Mouse (Mus musculus) spleen, postnatal 14 days (tissue): Measurements from ENCODE around the gene Ttll11.
A peak's percentile ranks its signal among the peaks of the same experiment; 100 is the strongest.

Experiments
- DNase-seq, 2 experiments: peaks; one replicate each; pipeline ENCODE4 v3.0.0; 2021 to 2022; ENCODE audit warnings: low spot score in 2 of 2

The Ttll11 gene

DNA sequence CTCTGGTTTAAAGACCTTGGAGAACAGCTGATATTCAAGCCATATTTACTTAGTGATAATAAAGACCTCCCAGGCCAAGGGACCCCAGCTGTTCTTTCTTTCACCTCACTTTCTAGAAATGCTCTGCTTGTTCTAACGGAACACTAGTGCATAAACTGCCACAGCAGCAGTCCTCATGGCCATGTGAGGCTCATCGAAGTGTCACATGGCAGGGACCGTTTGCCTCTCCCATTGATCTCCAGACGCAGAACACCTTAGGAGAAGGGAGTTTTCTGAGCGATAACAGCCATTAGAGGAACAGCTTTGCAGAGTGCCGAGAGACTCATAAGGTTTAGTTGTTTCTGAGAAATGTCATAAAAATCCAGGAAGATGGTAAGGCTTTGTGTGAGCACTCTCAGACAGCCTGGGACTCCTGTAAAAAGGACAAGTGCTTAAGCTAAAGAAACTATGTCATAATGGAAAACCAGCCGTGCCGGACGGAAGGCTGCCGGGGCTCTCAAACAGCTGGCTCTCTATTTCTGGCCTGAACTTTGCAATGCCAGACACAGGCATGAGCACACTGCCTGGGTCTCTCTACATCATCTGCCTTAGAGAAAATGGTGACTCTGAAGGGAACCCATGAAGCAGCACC lies 13.7 kb downstream of the Ttll11 start:
- no peak for DNase-seq

GRCm38 (mm10) chr2:35963280-35963679 lies 16.4 kb downstream of the Ttll11 start:
- DNase-seq, result no peak

GRCm38 (mm10) chr2:35961593-35962127 lies 18.1 kb downstream of the Ttll11 start:
- no peak for DNase-seq

DNA sequence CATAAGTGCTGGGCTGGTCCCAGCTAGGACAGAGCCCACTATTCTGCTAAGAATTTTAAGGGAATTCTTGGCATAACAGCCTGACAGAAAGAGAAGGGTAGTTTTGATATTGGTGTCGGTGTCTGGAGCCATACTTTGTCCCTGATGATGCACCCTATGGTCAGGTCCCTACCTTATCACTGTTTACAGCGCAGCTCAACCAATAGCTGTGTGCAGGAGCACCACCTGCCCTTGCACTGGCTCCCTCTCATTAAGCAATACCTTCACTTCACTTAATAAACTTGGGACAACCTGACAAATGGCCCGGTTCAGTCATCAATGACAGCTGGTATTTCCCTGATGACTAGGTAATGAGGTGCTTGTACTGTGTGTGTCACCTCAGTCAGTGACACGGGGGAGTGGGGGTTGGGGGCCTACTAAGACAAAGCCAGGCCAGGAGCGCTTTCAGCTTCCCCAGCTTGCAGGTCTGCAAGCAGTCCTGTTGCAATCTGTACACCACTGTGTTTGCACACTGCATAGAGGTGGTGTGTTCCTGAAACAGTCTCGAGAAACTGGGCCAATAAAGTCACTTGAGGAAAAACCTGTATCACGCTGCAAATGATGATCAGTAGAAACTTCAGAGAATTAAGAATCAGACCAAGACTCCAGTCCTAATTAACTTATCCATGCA lies 22.1 kb downstream of the Ttll11 start:
- no peak for DNase-seq

DNA sequence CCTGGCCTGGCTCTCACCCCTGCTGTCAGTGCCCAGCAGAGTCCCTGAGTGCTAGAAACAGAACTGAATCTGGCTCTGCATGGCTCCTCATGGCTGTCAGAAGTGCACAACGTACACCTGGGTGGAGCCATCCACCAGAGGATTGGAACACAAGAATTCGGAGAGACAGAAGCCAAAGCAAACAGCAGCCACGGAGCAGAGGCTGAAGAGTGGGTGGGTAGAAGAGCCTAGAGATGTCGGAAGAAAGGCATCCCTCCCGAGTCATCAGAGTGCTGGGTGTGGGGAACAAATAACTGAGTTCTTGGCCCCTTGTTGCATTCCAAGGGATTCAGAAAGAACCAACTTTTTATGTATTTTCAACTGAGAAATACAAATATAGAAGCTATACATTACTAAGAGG lies 24.5 kb downstream of the Ttll11 start:
- DNase-seq, result no peak

DNA sequence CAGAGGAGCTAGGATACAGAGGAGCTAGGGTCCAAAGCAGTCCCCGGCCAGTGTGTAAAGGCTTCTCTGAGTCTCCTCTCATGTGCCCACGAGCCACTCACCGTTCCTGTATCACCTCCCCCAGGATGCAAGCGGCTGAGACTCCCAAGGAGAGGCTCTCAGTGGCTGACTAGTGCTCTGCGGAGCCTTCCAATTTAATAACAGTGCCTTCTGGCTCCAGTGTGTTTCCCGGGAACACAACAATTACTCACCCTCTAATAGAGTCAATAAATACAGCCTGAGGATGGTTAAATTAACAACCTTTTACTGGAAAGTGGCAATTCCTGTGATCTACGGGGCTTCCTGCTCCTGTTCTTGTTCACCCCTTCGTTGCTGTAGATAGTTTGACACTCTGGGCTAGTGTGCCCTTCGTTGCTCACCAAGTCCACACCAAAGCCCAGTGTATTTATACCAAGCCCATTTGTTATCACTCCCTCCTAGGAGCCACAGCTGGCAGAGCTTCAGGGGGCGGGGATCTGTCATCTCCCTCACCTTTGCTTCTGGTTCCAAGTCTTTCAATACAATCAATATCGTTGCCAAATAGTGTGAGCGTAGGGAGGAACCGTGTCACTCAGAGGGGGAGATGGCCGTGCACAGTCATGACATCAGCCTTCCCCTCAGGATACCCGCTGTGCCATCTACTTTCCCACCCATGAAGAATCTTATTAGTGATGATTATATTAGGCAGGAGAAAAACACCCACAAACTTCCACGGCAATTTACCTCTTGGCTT lies 27.3 kb downstream of the Ttll11 start:
- DNase-seq, result no peak

DNA sequence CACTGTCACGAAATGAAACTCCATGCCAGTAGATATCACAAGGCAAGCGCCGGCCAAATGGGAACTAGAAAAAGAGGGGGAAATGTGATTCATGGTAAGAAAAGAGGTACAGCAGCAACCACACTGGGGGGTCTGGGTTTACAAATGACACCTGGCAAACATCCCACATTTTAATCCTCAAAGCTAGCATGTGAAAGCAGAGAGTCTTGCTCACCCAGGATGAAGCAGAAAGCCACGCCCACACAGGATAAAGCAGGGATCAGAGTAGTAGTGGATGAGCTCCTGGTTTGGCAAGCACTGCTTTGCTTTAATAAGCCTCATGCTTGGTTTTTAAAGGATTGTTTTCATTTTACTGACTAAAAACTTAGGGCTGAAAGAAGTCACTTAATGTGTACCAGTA lies 34.8 kb downstream of the Ttll11 start:
- no peak for DNase-seq

- DNase-seq, result no peak
Observed at GRCm38 (mm10) chr2:35942960-35943359, 36.8 kb downstream of the Ttll11 start.

DNA sequence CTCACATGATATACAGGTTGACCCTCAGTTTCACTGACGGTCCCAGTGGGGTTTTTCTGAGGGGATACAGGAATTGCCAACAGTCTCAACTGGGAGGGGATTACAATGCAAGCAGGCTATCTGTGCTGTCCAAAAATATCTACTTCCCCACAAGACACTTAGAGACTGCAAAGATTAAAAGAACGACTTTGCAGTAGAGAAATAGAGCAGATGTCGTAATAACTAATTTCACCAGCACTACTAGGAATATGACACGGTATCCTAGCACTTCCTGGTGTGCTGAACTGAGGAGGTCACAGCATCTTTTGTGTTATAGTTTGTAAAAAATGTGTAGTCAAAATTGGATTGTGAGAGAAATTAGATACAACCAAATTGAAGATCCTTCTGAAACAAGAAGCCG lies 44.7 kb downstream of the Ttll11 start:
- DNase-seq, result no peak

DNA sequence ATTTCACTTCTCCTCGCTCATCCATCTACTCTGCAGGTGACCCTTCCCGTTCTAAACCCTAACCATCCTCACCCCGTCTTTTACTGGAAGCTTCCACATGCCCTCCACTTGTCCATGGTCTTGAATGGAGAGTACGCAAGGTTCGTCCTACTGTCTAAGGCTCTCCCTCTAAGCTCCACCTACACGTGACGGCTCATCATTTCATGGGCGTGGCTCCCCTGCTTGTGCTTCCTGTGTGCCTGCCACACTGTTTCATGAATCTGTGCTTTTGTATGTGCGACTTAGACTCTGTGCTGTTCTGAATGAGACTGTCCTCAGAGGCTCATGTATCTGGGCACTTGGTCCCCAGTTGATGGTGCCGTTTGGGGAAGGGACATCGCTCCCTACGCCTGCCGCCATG lies 46.6 kb downstream of the Ttll11 start:
- no peak for DNase-seq

- no peak for DNase-seq
Observed at GRCm38 (mm10) chr2:35931619-35932018, 48.1 kb downstream of the Ttll11 start.

GRCm38 (mm10) chr2:35930498-35931149 lies 49.1 kb downstream of the Ttll11 start:
- DNase-seq, result peak; percentile 42 to 61

DNA sequence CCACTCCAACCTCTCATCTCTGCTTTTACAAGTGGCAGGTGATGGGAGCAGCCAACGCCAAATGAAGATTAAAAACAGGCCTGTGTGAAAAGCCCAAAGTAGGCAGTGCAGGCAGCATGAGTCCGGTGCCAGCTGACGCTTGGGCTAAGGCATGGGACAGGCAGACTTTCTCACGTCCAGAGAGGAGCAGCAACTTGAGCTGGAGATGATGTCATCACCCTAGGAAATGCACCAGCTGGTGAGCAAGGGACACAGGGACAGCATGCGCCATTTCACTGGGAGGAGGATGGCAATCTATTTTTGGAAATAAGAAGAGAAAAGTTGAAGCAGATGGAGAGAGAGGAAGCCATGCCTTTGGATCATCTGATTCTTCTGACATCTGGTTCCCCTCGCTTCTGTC lies 51.6 kb downstream of the Ttll11 start:
- no peak for DNase-seq

- no peak for DNase-seq
Observed at GRCm38 (mm10) chr2:35924947-35925346, 54.8 kb downstream of the Ttll11 start.

DNA sequence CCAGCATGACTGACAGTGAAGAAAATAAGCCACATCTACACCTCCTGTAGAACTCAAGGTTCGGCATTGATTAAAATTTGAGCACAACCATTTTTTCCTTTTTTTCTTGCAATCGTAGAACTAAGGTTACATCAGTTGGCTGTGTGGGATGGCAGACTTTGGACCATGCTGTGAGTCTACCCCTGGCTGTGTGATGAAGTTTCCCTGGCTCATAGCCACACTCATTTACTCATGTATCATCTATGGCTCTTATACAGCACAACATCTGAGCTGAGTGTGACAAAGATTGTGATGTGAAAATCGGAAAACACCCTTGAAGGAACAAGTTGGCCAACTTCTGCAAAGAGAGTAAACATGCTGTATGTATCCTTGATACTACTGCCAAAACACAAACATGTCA lies 56.8 kb downstream of the Ttll11 start:
- no peak for DNase-seq

- DNase-seq, result no peak
Observed at GRCm38 (mm10) chr2:35912090-35912489, 67.6 kb downstream of the Ttll11 start.

DNA sequence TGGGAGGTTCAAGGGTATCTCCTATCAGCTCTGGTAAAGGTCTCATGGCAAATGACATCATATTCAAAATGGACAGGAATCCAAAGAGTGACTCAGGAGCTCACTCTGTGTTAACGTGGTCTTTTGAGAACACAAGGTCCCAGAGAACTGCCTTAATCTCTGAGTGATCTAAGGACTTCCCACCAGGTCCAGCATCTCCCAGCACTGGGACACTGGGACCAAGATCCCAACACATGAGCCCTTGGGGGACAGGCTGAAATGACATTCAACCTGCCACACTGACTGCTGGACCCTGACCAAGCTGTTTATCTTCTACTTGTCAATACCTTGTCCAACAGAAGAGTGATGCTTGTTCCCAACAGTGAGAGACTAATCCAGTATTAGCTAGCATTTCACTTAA lies 68.0 kb downstream of the Ttll11 start:
- no peak for DNase-seq

- DNase-seq, result no peak
Observed at GRCm38 (mm10) chr2:35910740-35911139, 69.0 kb downstream of the Ttll11 start.

DNA sequence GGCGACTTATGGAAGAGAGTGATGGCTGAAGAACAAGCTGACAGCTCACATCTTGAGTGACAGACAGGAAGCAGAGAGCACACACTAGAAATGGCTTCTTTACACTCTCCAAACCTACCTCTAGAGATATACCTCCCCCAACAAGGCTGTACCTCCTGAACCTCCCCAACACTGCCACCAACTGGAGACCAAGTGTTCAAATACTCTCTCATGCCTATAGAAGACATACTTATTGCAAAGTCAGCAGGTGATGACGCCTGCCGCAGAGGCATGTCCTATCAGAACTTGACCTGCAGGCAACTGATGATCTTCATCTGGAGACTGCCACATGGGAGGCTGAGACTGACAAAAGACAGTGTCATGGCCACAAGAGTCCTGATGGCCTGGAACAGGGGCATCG lies 70.4 kb downstream of the Ttll11 start:
- no peak for DNase-seq

DNA sequence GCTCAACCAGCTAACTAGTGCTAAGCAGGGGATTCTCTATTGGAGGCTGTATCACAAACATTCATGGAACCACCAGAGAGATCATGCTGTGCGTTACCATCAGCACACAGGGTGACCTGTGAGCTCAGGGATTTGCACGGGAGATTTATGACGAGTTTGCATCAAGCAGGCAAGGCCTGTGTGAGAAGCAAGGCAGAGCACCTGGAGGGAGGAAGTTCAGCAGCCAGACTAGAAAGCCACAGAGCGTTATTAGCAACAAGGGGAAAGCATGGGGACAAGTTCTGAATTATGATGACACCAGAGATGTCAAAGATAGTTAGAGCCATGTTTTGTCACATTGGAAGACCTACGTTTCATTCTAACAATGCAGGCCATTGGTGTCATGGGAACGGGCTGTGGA lies 72.1 kb downstream of the Ttll11 start:
- DNase-seq, result no peak

DNA sequence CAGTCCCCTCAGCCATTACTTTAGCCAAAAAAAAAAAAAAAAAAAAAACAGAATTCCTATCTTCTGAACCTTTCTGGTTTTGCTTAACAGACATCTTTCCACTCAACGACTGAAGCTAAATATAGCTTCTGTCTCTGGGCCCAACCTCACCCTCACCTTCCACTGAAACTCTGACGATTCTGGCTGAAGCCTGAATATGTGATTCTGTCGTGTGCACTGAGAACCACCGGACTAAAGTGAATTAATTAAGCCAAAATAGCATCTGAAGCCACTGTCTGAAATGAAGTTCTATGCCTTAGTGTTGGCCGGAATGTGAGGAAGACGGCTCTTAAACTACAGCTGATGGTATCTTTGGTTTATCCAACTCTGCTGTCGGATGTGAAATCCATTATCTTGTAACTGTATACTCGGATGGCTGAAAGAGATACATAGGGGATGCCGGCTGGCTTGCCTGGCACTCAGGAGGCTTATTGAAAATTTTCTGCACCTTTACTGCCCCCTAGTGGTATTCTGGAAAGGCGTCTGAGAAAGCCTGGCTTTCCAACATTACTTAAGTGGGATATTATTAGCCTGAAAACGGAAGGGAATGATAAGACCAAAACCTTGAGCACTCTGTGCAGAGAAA lies 73.4 kb downstream of the Ttll11 start:
- DNase-seq, result peak in 1 of 2 experiments; percentile 12

DNA sequence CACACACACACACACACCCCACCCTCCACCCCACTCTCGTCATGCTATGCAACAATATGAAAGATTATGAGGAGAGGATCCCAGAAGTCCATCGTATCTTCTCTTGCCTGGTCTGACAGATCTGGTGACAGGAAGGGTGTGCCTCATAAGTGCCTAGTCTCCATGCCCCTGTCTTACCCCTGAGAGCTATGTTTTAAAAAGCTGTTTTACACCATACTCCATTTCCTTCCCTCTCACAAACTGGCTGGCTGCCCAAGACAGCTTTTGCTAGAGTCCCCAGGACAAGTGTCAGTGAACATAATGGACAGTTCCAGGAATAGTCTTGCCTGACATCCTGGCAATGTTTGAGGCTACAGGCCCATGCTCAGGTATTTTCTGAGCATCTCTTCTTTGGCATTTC lies 78.9 kb downstream of the Ttll11 start:
- no peak for DNase-seq
